Mouse (Mus musculus) embryonic facial prominence, embryonic 12.5 days (tissue): ENCODE data around the gene Zbtb44. TPM values are rescaled to one million over a fixed set of nuclear protein-coding genes. Genes with fewer than 3 reads are reported as not detected.

Experiments used
- ATAC-seq: fragments of 200-750 bp; cut with Nextera tagmentation; 2 replicates; pipeline ENCODE4 v1.8.0; 2017; ENCODE audit not compliant: insufficient number of reproducible peaks, insufficient read depth, low FRiP score, low TSS enrichment
- H3K27ac ChIP-seq: fragments of 300-500 bp; sonication (generic); 2 replicates; pipeline ENCODE4 v1.5.1; 2016; ENCODE audit warnings: mild to moderate bottlenecking
- H3K27me3 ChIP-seq: fragments of 300-500 bp; sonication (generic); 2 replicates; pipeline ENCODE4 v1.6.1; 2016; ENCODE audit warnings: mild to moderate bottlenecking, moderate library complexity
- H3K36me3 ChIP-seq: fragments of 300-500 bp; sonication (generic); 2 replicates; pipeline ENCODE4 v1.6.1; 2016; ENCODE audit warnings: mild to moderate bottlenecking
- H3K4me1 ChIP-seq: fragments of 300-500 bp; sonication (generic); 2 replicates; pipeline ENCODE4 v1.6.1; 2016
- H3K4me2 ChIP-seq: fragments of 300-500 bp; sonication (generic); replicated peaks from 2 replicates; pipeline ENCODE4 v1.6.1; 2016; ENCODE audit warnings: mild to moderate bottlenecking, moderate library complexity
- H3K4me3 ChIP-seq: fragments of 300-500 bp; sonication (generic); 2 replicates; pipeline ENCODE4 v1.5.1; 2016; ENCODE audit warnings: mild to moderate bottlenecking
- H3K9ac ChIP-seq: fragments of 300-500 bp; sonication (generic); 2 replicates; pipeline ENCODE4 v1.6.1; 2016; ENCODE audit warnings: mild to moderate bottlenecking, moderate library complexity
- H3K9me3 ChIP-seq: fragments of 300-500 bp; sonication (generic); 2 replicates; pipeline ENCODE4 v1.6.1; 2016; ENCODE audit warnings: mild to moderate bottlenecking, moderate library complexity
- WGBS: fragments of 180-500 bp; shearing (Covaris S2); methylation state at CpG from one replicate; pipeline ENCODE4 v1.1.7; 2016; 5-methylcytosine and 5-hydroxymethylcytosine counted together
- polyA plus RNA-seq: library from polyadenylated mRNA; unstranded; fragments of >200 nt; fragmentation: Nextera tagmentation; extraction: Ambion mirVana; gene quantifications from 2 replicates; pipeline ENCODE4 v1.2.1, GENCODE M21; 2016

The Zbtb44 gene
- polyA plus RNA-seq, 1 experiment from 2014 or later, result 9.7 TPM

GRCm38 (mm10) chr9:31089541-31089940 lies 59.1 kb downstream of the Zbtb44 start:
- no peak for ATAC-seq
- Histone ChIP-seq H3K9ac (no peak overlapping the region), H3K4me2 (no peak overlapping the region), H3K27me3 (no peaks in the 10 kb centered on the region), H3K4me1 (no peaks in the 10 kb centered on the region), H3K9me3 (no peaks in the 10 kb centered on the region), H3K27ac (no peak overlapping the region), H3K36me3 (no peaks in the 10 kb centered on the region), H3K4me3 (no peak overlapping the region)
- WGBS, result 85% methylated on average over 9 of the region's 9 CpGs

GRCm38 (mm10) chr9:31090081-31091023 lies 59.9 kb downstream of the Zbtb44 start:
- H3K27me3 ChIP-seq, result no peaks in the 10 kb centered on the region
- no peaks in the 10 kb centered on the region for H3K36me3 ChIP-seq
- no peak for ATAC-seq
- H3K9ac ChIP-seq, result no peak overlapping the region
- 77% methylated on average over 29 of the region's 29 CpGs for WGBS
- H3K4me3 ChIP-seq, result no peak overlapping the region
- no peak overlapping the region for H3K4me2 ChIP-seq
- no peaks in the 10 kb centered on the region for H3K9me3 ChIP-seq
- no peak overlapping the region for H3K27ac ChIP-seq
- no peaks in the 10 kb centered on the region for H3K4me1 ChIP-seq

- H3K4me1 ChIP-seq, result no peaks in the 10 kb centered on the region
- WGBS, result 89% methylated on average over 10 of the region's 10 CpGs
- ATAC-seq, result no peak
- H3K4me2 ChIP-seq, result no peak overlapping the region
- H3K4me3 ChIP-seq, result no peak overlapping the region
- no peaks in the 10 kb centered on the region for H3K27me3 ChIP-seq
- H3K36me3 ChIP-seq, result no peaks in the 10 kb centered on the region
- no peaks in the 10 kb centered on the region for H3K9me3 ChIP-seq
- H3K27ac ChIP-seq, result no peak overlapping the region
- no peak overlapping the region for H3K9ac ChIP-seq
These were observed 60.7 kb downstream of the Zbtb44 start for GRCm38 (mm10) chr9:31091162-31091581.

GRCm38 (mm10) chr9:31092111-31092832 lies 61.8 kb downstream of the Zbtb44 start:
- Histone ChIP-seq H3K9me3 (no peaks in the 10 kb centered on the region), H3K9ac (no peak overlapping the region), H3K4me3 (no peak overlapping the region), H3K27me3 (no peaks in the 10 kb centered on the region), H3K27ac (no peak overlapping the region), H3K36me3 (no peaks in the 10 kb centered on the region), H3K4me1 (no peaks in the 10 kb centered on the region), H3K4me2 (no peak overlapping the region)
- no peak for ATAC-seq
- 88% methylated on average over 18 of the region's 18 CpGs for WGBS

- Histone ChIP-seq H3K9ac (no peak overlapping the region), H3K27me3 (no peaks in the 10 kb centered on the region), H3K4me1 (no peaks in the 10 kb centered on the region), H3K4me2 (no peak overlapping the region), H3K9me3 (no peaks in the 10 kb centered on the region), H3K27ac (no peak overlapping the region), H3K36me3 (no peaks in the 10 kb centered on the region), H3K4me3 (no peak overlapping the region)
- WGBS, result 93% methylated on average over 10 of the region's 10 CpGs
- no peak for ATAC-seq
These were observed 62.4 kb downstream of the Zbtb44 start for GRCm38 (mm10) chr9:31092833-31093195.

- Histone ChIP-seq H3K4me1 (no peaks in the 10 kb centered on the region), H3K27ac (no peak overlapping the region), H3K27me3 (no peaks in the 10 kb centered on the region), H3K4me3 (no peak overlapping the region), H3K36me3 (no peaks in the 10 kb centered on the region), H3K4me2 (no peak overlapping the region), H3K9ac (no peak overlapping the region), H3K9me3 (no peaks in the 10 kb centered on the region)
- ATAC-seq, result no peak
- 82% methylated on average over 20 of the region's 20 CpGs for WGBS
These were observed 66.9 kb downstream of the Zbtb44 start for GRCm38 (mm10) chr9:31097088-31098082.

GRCm38 (mm10) chr9:31098118-31098517 lies 67.7 kb downstream of the Zbtb44 start:
- no peak overlapping the region for H3K27ac ChIP-seq
- H3K4me2 ChIP-seq, result no peak overlapping the region
- H3K4me3 ChIP-seq, result no peak overlapping the region
- H3K9ac ChIP-seq, result no peak overlapping the region
- H3K9me3 ChIP-seq, result no peaks in the 10 kb centered on the region
- no peaks in the 10 kb centered on the region for H3K4me1 ChIP-seq
- no peaks in the 10 kb centered on the region for H3K36me3 ChIP-seq
- ATAC-seq, result no peak
- H3K27me3 ChIP-seq, result no peaks in the 10 kb centered on the region
- 67% methylated on average over 6 of the region's 6 CpGs for WGBS

GRCm38 (mm10) chr9:31108464-31108863 lies 78.0 kb downstream of the Zbtb44 start:
- Histone ChIP-seq H3K27ac (no peak overlapping the region), H3K9me3 (no peaks in the 10 kb centered on the region), H3K4me2 (no peak overlapping the region), H3K9ac (no peak overlapping the region), H3K4me3 (no peak overlapping the region), H3K27me3 (no peaks in the 10 kb centered on the region), H3K36me3 (no peaks in the 10 kb centered on the region), H3K4me1 (no peaks in the 10 kb centered on the region)
- WGBS, result 85% methylated on average over 8 of the region's 8 CpGs
- no peak for ATAC-seq

- H3K4me2 ChIP-seq, result no peak overlapping the region
- no peak overlapping the region for H3K9ac ChIP-seq
- no peak overlapping the region for H3K4me3 ChIP-seq
- no peaks in the 10 kb centered on the region for H3K27me3 ChIP-seq
- no peaks in the 10 kb centered on the region for H3K9me3 ChIP-seq
- H3K36me3 ChIP-seq, result no peaks in the 10 kb centered on the region
- no peak for ATAC-seq
- no peak overlapping the region for H3K27ac ChIP-seq
- peaks cover 10% of the 10 kb centered on the region; the same call in 1 of the 2 replicates for H3K4me1 ChIP-seq
These were observed 85.1 kb downstream of the Zbtb44 start for GRCm38 (mm10) chr9:31115586-31115985.

GRCm38 (mm10) chr9:31117088-31117487 lies 86.6 kb downstream of the Zbtb44 start:
- H3K27me3 ChIP-seq, result no peaks in the 10 kb centered on the region

GRCm38 (mm10) chr9:31117488-31117887 lies 87.0 kb downstream of the Zbtb44 start:
- no peak overlapping the region for H3K9ac ChIP-seq
- peaks cover 10% of the 10 kb centered on the region for H3K4me1 ChIP-seq
- no peak overlapping the region for H3K27ac ChIP-seq
- no peaks in the 10 kb centered on the region for H3K36me3 ChIP-seq
- H3K4me3 ChIP-seq, result no peak overlapping the region
- 54% methylated on average over 6 of the region's 6 CpGs for WGBS
- no peak for ATAC-seq
- no peak overlapping the region for H3K4me2 ChIP-seq
- H3K27me3 ChIP-seq, result no peaks in the 10 kb centered on the region
- no peaks in the 10 kb centered on the region for H3K9me3 ChIP-seq

More at GRCm38 (mm10) chr9:31117088-31117487, 86.6 kb downstream of the Zbtb44 start:
- Histone ChIP-seq H3K4me1 (peaks cover 10% of the 10 kb centered on the region), H3K4me3 (no peak overlapping the region), H3K4me2 (no peak overlapping the region), H3K9ac (no peak overlapping the region), H3K36me3 (no peaks in the 10 kb centered on the region), H3K27ac (no peak overlapping the region), H3K9me3 (no peaks in the 10 kb centered on the region)
- WGBS, result 92% methylated on average over 11 of the region's 11 CpGs
- ATAC-seq, result no peak
